Mouse (Mus musculus): Measurements from ENCODE around the gene Gja5. TPM values are rescaled to one million over a fixed set of nuclear protein-coding genes. Genes with fewer than 3 reads are reported as not detected.

Gene Gja5
- 0.03 and 0.05 TPM in 2 replicates for polyA plus RNA-seq (2012)

GRCm38 (mm10) chr3:96904393-96904792 is at the start of gene Gja5:
Gene Gja5 (plus strand): TSS chr3:96904693.
- no peak for TF ChIP-seq GATA1 (IDR thresholded peaks at IDR 0.05; ENCODE audit: low read length)

GRCm38 (mm10) chr3:96855833-96856232 is 48.7 kb upstream of the Gja5 start:
- no peak for TF ChIP-seq GATA1 (IDR thresholded peaks at IDR 0.05; ENCODE audit: low read length)

GRCm38 (mm10) chr3:96860498-96860897 is 44.0 kb upstream of the Gja5 start:
- no peak for TF ChIP-seq GATA1 (IDR thresholded peaks at IDR 0.05; ENCODE audit: low read length)

GRCm38 (mm10) chr3:96867863-96868262 is 36.6 kb upstream of the Gja5 start:
- TF ChIP-seq GATA1 (IDR thresholded peaks at IDR 0.05; ENCODE audit: low read length): no peak

- no peak for TF ChIP-seq GATA1 (IDR thresholded peaks at IDR 0.05; ENCODE audit: low read length)
Observed at GRCm38 (mm10) chr3:96868566-96868965, 35.9 kb upstream of the Gja5 start.

- no peak for TF ChIP-seq GATA1 (IDR thresholded peaks at IDR 0.05; ENCODE audit: low read length)
Observed at GRCm38 (mm10) chr3:96869091-96869490, 35.4 kb upstream of the Gja5 start.

GRCm38 (mm10) chr3:96870270-96870669 is 34.2 kb upstream of the Gja5 start:
- no peak for TF ChIP-seq GATA1 (IDR thresholded peaks at IDR 0.05; ENCODE audit: low read length)

- no peak for TF ChIP-seq GATA1 (IDR thresholded peaks at IDR 0.05; ENCODE audit: low read length)
Observed at GRCm38 (mm10) chr3:96871070-96871469, 33.4 kb upstream of the Gja5 start.

GRCm38 (mm10) chr3:96872501-96872900 is 32.0 kb upstream of the Gja5 start:
- TF ChIP-seq GATA1 (IDR thresholded peaks at IDR 0.05; ENCODE audit: low read length): no peak

- TF ChIP-seq GATA1 (IDR thresholded peaks at IDR 0.05; ENCODE audit: low read length): no peak
Observed at GRCm38 (mm10) chr3:96874808-96875571, 29.5 kb upstream of the Gja5 start.

- no peak for TF ChIP-seq GATA1 (IDR thresholded peaks at IDR 0.05; ENCODE audit: low read length)
Observed at GRCm38 (mm10) chr3:96879536-96879935, 25.0 kb upstream of the Gja5 start.

- no peak for TF ChIP-seq GATA1 (IDR thresholded peaks at IDR 0.05; ENCODE audit: low read length)
Observed at GRCm38 (mm10) chr3:96880385-96880784, 24.1 kb upstream of the Gja5 start.

- TF ChIP-seq GATA1 (IDR thresholded peaks at IDR 0.05; ENCODE audit: low read length): no peak
Observed at GRCm38 (mm10) chr3:96881557-96881956, 22.9 kb upstream of the Gja5 start.

GRCm38 (mm10) chr3:96882061-96882849 is 22.2 kb upstream of the Gja5 start:
- TF ChIP-seq GATA1 (IDR thresholded peaks at IDR 0.05; ENCODE audit: low read length): no peak

GRCm38 (mm10) chr3:96883690-96884089 is 20.8 kb upstream of the Gja5 start:
- TF ChIP-seq GATA1 (IDR thresholded peaks at IDR 0.05; ENCODE audit: low read length): no peak

- no peak for TF ChIP-seq GATA1 (IDR thresholded peaks at IDR 0.05; ENCODE audit: low read length)
Observed at GRCm38 (mm10) chr3:96902336-96902999, 2.0 kb upstream of the Gja5 start.

Data from G1E-ER4 (cell line).